Mouse (Mus musculus) testis, adult 2 months (tissue): Measurements from ENCODE around the gene Slc16a9.

Source experiments
- CTCF ChIP-seq: fragments of 200-500 bp; IDR thresholded peaks from 2 replicates; pipeline ENCODE4 v1.5.1; 2012; ENCODE audit warnings: low read depth, mild to moderate bottlenecking, inconsistent platforms, low read length, moderate library complexity; ENCODE audit not compliant: control insufficient read depth, insufficient read depth, insufficient replicate concordance
- POLR2A ChIP-seq: fragments of 200-500 bp; IDR thresholded peaks from 2 replicates; pipeline ENCODE4 v1.6.1; 2012; ENCODE audit warnings: low read depth, mild to moderate bottlenecking, inconsistent platforms, low read length, moderate library complexity; ENCODE audit not compliant: control insufficient read depth

- TF ChIP-seq POLR2A: no peak
- no peak for TF ChIP-seq CTCF
Measured at GRCm38 (mm10) chr10:70317394-70317965, 72.6 kb downstream of the Slc16a9 start.
